Mouse (Mus musculus) G1E (cell line): ENCODE measurements at regions not wholly inside any gene's neighbourhood (a gene's known extent, or its start where the extent isn't known, plus 50 kb on each side); places are given as distances from the start of the nearest gene placed in this dataset.

Experiments used
- ATAC-seq: 2 replicates; pipeline ENCODE4 v1.8.0; 2016; ENCODE audit warnings: mild to moderate bottlenecking; ENCODE audit not compliant: insufficient number of reproducible peaks, poor library complexity, low FRiP score, severe bottlenecking; ENCODE audit errors: extremely low read depth
- DNase-seq: peaks from one replicate; pipeline ENCODE4 v3.0.0; 2012; ENCODE audit warnings: low spot score
- H3K27me3 ChIP-seq: 2 replicates; pipeline ENCODE4 v1.6.1; 2012; ENCODE audit warnings: mild to moderate bottlenecking, low read length, inconsistent platforms; ENCODE audit not compliant: insufficient read depth
- H3K36me3 ChIP-seq: replicated peaks from 2 replicates; pipeline ENCODE3; 2012; ENCODE audit warnings: mild to moderate bottlenecking, inconsistent platforms
- H3K4me1 ChIP-seq: 2 replicates; pipeline ENCODE4 v1.6.1; 2012; ENCODE audit warnings: low read depth, low read length, inconsistent platforms, mixed read lengths; ENCODE audit not compliant: insufficient read depth
- H3K4me3 ChIP-seq: 2 replicates; pipeline ENCODE4 v1.5.1; 2012; ENCODE audit warnings: low read depth, mild to moderate bottlenecking, inconsistent platforms, low read length, moderate library complexity, mixed read lengths
- H3K9me3 ChIP-seq: replicated peaks from 2 replicates; pipeline ENCODE4 v1.6.1; 2012; ENCODE audit warnings: inconsistent platforms
- CTCF ChIP-seq: IDR thresholded peaks from 2 replicates; pipeline ENCODE4 v1.5.1; 2012; ENCODE audit warnings: low read depth, low read length, inconsistent platforms, mixed read lengths
- GATA1 ChIP-seq: IDR thresholded peaks from 2 replicates; pipeline ENCODE4 v1.6.1; 2012; ENCODE audit warnings: borderline replicate concordance, low read length, inconsistent platforms, mixed read lengths
- GATA2 ChIP-seq: IDR thresholded peaks from 2 replicates; pipeline ENCODE4 v1.6.1; 2012; ENCODE audit warnings: low read depth, low read length, inconsistent platforms, borderline replicate concordance
- POLR2AphosphoS5 ChIP-seq: IDR thresholded peaks from 2 replicates; pipeline ENCODE4 v1.6.1; 2012; ENCODE audit warnings: low read depth, low read length, inconsistent platforms; ENCODE audit not compliant: insufficient replicate concordance
- TAL1 ChIP-seq: conservative IDR thresholded peaks from 2 replicates; pipeline ENCODE4 v1.6.1; 2012; ENCODE audit warnings: low read depth, low read length, inconsistent platforms, mixed read lengths

- no peak overlapping the region for H3K4me3 ChIP-seq
These were observed 529.9 kb upstream of the Adam5 start for GRCm38 (mm10) chr8:25353822-25354770.

DNA sequence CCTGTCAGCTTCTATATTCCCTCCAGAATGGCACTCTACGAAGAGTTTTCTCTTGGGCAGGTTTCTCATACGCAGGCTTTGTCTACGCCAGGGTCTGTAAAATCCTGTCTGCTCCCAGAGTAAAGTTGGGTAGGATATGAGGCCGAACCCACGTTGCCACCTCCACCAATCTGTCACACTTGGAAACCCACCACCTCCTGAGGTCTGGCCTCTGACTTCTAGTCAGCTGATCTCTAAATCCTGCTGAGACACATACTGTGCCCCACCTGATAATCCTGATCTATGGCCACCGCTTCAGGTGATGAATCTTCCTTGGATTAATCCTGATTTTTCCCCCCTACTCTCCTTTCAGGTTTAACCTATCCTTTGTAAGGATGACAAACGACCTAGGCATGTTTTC lies 529.2 kb upstream of the Adam5 start:
- ATAC-seq (no peak), DNase-seq (no peak)
- peaks cover 23% of the 10 kb centered on the region for H3K27me3 ChIP-seq
- H3K4me1 ChIP-seq = no peaks in the 10 kb centered on the region
- no peaks in the 10 kb centered on the region for H3K9me3 ChIP-seq
- H3K4me3 ChIP-seq = no peak overlapping the region
- TF ChIP-seq CTCF (no peak), TAL1 (no peak), GATA2 (no peak)
- H3K36me3 ChIP-seq = no peaks in the 10 kb centered on the region

More at GRCm38 (mm10) chr8:25353822-25354770, 529.9 kb upstream of the Adam5 start:
- DNase-seq = no peak
- Histone ChIP-seq H3K4me1 (no peaks in the 10 kb centered on the region), H3K9me3 (no peaks in the 10 kb centered on the region), H3K27me3 (peaks cover 26% of the 10 kb centered on the region), H3K36me3 (no peaks in the 10 kb centered on the region)
- TF ChIP-seq CTCF = no peak
- no peak for TF ChIP-seq TAL1
- TF ChIP-seq GATA1 = no peak
- no peak for TF ChIP-seq GATA2
- TF ChIP-seq POLR2AphosphoS5 = no peak
- ATAC-seq = no peak

DNA sequence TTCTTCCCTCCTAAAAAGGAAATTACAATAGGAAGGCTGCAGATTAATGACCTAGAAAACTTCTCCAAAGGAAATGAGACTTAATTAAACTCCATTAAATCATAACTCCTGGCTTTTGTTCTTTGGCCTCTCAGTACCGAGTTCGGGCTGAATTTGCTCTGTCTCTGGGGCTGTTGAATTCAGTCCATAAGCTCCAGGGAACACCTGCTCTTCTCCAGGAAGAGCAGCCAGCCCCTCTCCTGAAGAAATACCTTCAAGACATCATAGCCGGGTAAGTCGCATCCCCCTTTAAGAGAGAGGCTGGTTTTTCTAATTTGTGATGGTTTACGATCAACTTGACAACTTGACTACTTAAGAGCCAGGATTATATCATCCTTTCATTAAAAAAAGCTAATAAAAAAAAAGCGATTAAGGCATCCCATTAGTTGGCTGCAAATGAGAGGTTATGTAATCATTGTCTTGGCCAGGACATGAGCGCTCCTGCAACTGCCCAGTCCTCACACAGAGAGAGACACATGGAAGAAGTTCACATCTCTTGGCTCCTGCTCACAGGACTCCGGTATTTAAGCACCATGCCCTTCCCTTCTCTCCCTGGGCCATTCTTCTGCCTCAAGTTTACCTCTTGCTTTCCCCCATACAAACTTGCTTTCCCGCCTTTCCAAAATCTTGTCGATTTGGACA lies 524.0 kb upstream of the Adam5 start:
- TF ChIP-seq CTCF (no peak), GATA1 (no peak), POLR2AphosphoS5 (no peak), GATA2 (no peak), TAL1 (no peak)
- Histone ChIP-seq H3K4me3 (no peak overlapping the region), H3K36me3 (no peaks in the 10 kb centered on the region), H3K27me3 (peaks cover 9% of the 10 kb centered on the region), H3K4me1 (no peaks in the 10 kb centered on the region), H3K9me3 (no peaks in the 10 kb centered on the region; the same call in 1 of the 2 replicates)
- no peak for ATAC-seq
- DNase-seq = no peak

DNA sequence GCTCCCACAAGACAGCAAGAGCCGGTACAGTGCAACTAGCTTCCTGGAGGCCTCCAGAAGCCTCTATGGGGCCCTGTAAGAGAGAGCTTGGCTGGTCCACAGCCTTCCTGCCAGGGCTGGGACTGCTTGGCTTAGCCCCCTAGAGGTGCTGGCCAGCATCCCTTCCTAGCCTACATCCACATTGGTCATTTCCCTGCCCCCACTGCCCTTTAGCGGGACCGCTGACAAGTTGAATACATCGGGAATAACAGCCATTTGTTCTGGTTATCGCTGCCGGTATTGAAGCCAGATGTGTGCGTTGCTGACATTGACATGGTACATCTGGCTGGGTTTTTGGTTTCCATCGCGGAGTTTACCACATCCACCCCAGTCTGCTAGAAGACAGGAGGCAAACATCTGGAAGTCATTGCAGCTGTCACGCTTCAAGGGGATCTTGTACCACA lies 519.0 kb upstream of the Adam5 start:
- Histone ChIP-seq H3K4me1 (no peaks in the 10 kb centered on the region), H3K4me3 (no peak overlapping the region), H3K27me3 (peaks cover 7% of the 10 kb centered on the region; the same call in 1 of the 2 replicates), H3K36me3 (no peaks in the 10 kb centered on the region), H3K9me3 (no peaks in the 10 kb centered on the region; the same call in 1 of the 2 replicates)
- ATAC-seq (no peak), DNase-seq (no peak)
- TF ChIP-seq GATA2 (no peak), POLR2AphosphoS5 (no peak), CTCF (no peak), GATA1 (no peak), TAL1 (no peak)

DNA sequence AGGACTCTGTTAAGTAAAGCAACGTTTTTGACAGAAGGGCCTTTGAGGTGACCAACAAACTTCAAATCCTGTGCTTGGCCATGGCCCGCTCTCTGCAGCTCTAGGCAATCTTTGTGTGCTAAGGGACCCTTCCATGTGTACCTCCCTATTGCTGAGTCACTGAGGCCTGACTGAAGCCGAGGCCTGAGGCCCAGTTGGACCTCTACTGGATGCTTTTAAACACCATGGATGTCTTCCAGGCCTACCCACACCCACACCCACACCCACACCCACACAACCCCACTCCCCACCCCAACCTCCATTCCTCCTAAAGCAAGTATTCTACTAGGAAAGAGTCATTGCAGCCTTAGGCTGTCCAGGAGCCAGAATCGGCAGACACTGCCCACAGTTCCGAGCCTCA lies 518.3 kb upstream of the Adam5 start:
- no peak for ATAC-seq

DNA sequence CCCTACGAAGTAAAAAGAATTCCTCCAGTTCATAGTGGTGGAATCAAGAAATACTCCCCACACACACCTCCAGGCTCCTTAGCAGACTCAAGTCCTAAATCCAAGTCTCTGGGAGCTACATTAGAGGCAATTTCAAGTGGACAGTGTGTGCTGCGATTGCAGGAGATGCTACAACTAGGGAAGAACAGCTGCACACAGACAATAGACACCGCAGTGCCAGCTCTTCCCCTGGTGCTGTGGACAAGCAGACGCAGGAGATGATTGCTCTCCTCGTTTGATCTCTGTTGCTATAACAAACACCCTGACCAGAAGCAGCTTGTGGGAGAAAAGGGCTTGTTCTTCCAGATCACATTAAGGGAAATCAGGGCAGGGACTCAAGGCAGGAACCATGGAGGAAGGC lies 517.1 kb upstream of the Adam5 start:
- Histone ChIP-seq H3K36me3 (no peaks in the 10 kb centered on the region), H3K4me3 (no peak overlapping the region), H3K9me3 (peaks cover 4% of the 10 kb centered on the region; the same call in 1 of the 2 replicates), H3K4me1 (no peaks in the 10 kb centered on the region), H3K27me3 (peaks cover 8% of the 10 kb centered on the region; the same call in 1 of the 2 replicates)
- DNase-seq (no peak), ATAC-seq (no peak)
- TF ChIP-seq TAL1 (no peak), GATA2 (no peak), POLR2AphosphoS5 (no peak), CTCF (no peak), GATA1 (no peak)

More for the DNA sequence above, 518.3 kb upstream of the Adam5 start:
- TF ChIP-seq GATA1 = no peak
- TF ChIP-seq TAL1 = no peak
- TF ChIP-seq GATA2 = no peak
- no peak for TF ChIP-seq CTCF
- no peak for TF ChIP-seq POLR2AphosphoS5
- no peaks in the 10 kb centered on the region for H3K36me3 ChIP-seq
- no peaks in the 10 kb centered on the region; the same call in 1 of the 2 replicates for H3K9me3 ChIP-seq
- no peak overlapping the region for H3K4me3 ChIP-seq
- H3K4me1 ChIP-seq = no peaks in the 10 kb centered on the region
- no peak for DNase-seq
- peaks cover 7% of the 10 kb centered on the region; the same call in 1 of the 2 replicates for H3K27me3 ChIP-seq
